Mouse (Mus musculus) A20 (cell line): Measurements from ENCODE around the gene Slc35f6.

Experiments used
- DNase-seq: peaks from one replicate; pipeline ENCODE4 v3.0.0-alpha.2; 2011; ENCODE audit warnings: low read depth, low spot score

Gene Slc35f6

DNA sequence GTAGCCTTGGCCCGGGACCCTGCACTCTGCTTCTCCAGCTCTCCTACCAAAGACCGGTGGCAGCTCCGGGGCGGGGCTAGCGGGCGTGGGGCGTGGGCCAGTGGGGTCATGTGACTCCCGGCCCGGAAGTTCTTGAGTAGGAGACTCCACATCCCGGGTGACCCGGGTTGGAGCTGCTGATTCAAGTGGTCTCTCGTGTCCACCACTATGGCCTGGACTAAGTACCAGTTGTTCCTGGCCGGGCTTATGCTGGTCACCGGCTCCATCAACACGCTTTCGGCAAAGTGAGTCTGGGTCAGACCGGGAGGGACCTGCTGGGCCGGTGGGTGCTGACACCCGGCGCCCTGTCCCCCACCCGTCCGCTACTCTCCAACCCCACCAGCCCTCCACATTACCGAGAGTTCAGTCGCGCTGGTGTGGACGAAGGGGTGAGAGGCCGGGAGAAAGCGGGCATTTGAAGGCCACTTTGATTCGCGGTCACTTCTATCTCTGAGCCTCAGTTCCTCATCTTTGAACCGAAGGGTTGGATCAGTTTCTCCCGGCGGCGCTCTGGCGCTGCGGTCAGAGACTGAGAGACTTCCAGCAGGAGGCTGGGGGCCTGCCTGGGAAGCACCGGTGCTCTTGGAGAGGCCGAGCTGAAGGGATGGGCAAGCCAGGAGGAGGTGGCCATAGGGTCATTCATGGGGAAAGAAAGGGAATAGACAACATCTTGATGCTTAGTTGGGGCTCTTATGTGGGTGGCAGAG lies at the start of gene Slc35f6:
Gene Slc35f6 (plus strand): TSS at position 119 of the 746 bp plus-strand sequence.
- peak; percentile 87 for DNase-seq

DNA sequence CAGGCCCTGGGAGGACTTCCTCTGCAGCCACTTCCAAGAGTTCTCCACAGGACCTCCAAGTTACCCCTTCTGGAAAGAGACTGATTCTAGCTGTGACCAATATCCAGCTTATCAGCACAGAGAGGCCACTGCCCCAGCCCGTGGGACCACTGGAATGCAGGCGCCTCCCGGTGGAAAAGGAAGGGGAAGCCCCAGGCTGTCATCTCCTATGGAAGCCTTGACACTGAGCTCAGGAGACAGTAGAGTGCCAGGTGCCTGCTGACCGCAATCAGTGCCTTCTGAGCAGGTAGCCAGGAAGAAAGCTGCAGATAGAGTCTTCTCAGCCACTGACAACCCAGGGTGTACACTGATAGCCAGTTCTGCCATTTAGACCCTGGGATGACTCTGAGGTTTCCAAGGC lies 46.3 kb upstream of the Slc35f6 start:
- no peak for DNase-seq

GRCm38 (mm10) chr5:30603255-30603654 lies 44.5 kb upstream of the Slc35f6 start:
- DNase-seq = no peak

- DNase-seq = no peak
These were observed 43.8 kb upstream of the Slc35f6 start for GRCm38 (mm10) chr5:30603926-30604325.

DNA sequence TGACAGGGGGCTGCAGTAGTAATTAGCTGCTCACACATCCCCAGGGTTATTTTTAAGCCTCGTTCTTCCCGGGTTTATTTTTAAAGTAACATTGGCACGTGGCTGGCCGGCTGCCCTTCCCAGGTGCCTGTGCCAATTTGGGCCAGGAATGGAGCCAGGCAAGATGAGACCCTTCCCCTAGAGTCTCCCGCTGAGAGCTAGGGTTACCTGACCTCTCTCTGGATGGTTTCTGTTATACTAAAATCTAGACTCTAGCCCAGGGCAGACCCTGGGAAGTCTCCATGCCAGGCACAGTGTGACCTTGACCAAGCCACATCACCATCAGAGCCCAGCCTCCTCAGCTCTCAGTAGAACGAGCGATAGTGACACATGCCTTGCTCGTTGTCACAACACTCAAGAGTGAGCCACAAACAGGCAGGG lies 43.0 kb upstream of the Slc35f6 start:
- DNase-seq = no peak

GRCm38 (mm10) chr5:30605649-30606048 lies 42.1 kb upstream of the Slc35f6 start:
- no peak for DNase-seq

DNA sequence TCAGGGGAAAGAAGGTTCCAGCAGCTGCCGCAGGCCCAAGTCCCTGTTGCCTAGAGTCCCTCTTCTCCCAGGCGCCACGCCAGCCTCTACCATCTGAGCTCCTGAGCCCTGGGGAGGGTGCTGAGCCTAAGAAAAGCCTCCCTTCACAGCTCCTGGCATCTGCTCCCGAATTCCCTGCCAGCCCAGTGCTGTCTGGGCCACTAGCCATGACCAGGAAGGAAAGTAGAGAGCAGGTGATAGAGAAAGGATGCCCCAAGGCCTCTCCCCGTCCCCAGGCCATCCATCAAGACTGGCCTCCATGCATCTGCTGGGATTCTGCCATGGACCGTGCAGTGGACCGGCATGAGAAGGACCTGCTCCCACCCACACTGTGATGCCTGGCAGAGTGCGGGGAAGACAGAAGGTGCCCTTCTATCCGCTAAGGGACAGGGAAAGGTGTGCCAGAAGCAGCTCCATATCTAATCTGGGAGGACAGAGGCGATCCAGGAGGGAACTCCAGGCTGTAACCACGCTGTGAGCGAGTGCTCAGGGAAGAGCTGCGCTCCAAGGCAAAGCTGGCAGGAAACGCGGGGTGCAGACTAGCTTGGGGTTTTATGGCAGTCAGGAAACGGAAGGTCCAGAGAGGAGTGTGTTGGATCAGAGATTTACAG lies 41.2 kb upstream of the Slc35f6 start:
- no peak for DNase-seq

DNA sequence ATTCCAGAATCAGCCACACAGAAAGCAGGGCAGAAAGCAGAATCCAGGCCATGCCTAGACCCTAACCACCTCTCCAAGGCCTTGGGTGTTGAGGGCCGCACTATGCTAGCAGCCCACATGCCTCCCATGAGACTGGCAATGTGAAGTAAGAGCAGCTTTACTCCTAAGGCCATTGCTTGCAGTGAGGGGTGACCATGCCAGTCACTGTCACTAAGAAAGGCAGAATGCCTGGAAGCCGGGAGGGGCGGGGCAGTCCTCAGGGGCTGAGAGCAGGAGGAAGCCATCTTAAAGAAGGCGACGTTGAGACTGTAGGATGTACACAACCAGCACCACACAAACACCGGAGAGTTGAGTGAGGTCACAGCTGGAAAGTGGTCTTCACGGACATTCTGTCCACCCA lies 38.6 kb upstream of the Slc35f6 start:
- DNase-seq = no peak

- no peak for DNase-seq
These were observed 37.7 kb upstream of the Slc35f6 start for GRCm38 (mm10) chr5:30609918-30610645.

DNA sequence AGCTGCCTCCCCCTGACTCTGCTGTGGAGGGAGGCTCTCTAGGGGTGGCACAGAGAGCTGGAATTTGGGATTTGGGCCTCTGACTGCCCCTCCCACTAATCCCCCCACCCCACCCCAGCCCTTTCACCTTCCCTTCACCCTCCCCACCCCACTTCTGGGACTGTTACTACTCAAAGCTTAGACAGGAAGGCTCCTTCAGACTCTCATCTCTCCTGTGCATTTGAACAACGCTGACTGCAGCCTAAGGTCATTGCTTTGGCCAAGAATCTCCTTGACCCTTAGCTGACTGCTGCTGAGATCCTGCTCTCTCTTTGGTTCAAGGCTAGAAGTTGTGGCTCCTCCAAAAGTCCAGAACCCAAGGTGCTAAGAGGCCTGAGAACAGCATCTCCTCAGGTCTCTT lies 36.6 kb upstream of the Slc35f6 start:
- no peak for DNase-seq

- DNase-seq = no peak
These were observed 36.0 kb upstream of the Slc35f6 start for GRCm38 (mm10) chr5:30611689-30612088.

DNA sequence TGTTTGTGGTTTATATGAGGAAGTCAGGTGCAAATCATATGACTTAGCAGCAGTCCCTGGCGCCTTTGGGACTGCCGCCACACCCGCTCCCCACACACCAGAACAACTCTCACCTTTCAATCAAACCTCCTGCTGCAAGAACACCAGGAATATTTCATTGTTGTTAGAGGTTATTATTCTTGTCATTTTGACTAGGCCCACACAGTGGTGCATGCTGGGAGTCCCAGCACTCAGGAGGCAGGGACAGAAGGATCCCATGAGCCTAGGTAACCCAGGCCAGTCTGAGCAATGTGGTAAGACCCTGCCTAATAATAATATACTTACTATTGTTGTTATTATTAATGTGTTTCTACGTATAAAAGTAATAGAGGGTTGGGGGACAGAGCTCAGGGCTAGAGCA lies 35.2 kb upstream of the Slc35f6 start:
- peak; percentile 33 for DNase-seq

DNA sequence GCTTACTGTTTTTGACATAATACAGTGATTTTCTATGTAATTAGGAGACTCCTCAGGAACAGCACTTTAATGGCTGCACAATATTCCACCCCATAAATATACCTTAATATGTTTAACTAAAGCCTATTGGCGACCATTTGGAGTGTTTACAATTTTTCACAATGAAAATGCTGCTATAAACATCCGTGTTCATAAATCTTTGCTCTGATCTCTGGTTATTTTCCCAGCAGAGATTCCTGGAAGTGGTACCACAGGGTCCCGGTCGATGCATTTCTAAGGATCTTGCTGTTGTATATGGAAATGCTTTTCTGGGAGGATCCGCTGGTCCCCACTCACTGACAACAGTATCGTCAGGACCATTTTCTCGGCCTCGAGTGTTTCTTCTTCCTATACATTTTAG lies 34.5 kb upstream of the Slc35f6 start:
- DNase-seq = no peak

GRCm38 (mm10) chr5:30614221-30614620 lies 33.5 kb upstream of the Slc35f6 start:
- no peak for DNase-seq

DNA sequence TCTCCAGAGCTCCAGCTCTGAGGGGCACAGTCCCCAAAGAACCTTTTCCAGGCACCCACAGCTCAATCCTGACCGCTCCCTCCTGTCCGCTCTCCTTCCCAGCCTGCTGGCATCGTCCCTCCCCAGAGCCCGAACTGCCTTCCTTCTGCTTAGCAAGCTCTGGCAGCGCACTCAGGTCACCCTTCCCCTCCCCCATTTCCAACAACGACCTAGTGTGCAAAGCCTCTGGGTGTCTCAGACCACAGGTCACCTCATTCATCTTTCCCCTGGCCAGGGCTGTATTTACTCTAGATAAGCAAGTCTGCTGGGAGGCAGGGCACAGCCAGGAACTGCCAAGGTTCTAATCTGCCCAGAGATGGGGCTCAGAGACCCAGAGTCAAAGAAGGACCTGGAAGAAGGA lies 32.3 kb upstream of the Slc35f6 start:
- no peak for DNase-seq

GRCm38 (mm10) chr5:30615819-30616218 lies 31.9 kb upstream of the Slc35f6 start:
- no peak for DNase-seq

- DNase-seq = no peak
These were observed 31.1 kb upstream of the Slc35f6 start for GRCm38 (mm10) chr5:30616644-30617043.

GRCm38 (mm10) chr5:30617357-30617756 lies 30.4 kb upstream of the Slc35f6 start:
- DNase-seq = no peak

GRCm38 (mm10) chr5:30617851-30618250 lies 29.9 kb upstream of the Slc35f6 start:
- DNase-seq = no peak

DNA sequence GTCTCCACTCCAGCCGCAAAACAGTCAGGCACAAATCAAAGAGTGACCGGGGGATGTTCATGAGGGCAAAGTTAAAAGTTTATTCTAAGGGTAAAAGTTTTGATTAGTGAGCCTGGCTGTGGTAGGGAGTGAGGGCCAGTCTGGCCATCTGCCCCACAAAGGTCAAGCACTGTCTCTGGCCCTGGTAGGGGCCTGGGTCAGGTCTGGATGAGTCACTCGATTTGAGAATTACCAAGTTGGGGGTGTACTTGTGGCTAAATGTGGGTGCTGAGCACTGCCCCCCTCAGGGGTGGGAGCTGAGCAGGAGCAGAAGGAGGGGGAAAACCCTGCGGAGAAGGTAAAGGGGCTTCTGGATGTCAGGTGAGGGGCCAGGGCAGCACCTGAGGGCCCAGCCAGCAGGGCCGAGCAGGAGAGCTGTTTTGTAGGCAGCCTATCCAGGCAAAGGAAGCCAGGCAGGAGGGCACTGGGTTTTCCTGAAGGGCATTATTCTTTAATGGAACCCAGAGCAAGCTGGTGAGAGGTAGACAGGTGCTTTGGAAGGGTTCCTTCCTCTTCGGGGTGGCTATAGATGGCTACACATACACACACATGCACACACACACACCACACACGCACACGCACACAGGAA lies 29.2 kb upstream of the Slc35f6 start:
- DNase-seq = no peak

GRCm38 (mm10) chr5:30619211-30619610 lies 28.5 kb upstream of the Slc35f6 start:
- no peak for DNase-seq

DNA sequence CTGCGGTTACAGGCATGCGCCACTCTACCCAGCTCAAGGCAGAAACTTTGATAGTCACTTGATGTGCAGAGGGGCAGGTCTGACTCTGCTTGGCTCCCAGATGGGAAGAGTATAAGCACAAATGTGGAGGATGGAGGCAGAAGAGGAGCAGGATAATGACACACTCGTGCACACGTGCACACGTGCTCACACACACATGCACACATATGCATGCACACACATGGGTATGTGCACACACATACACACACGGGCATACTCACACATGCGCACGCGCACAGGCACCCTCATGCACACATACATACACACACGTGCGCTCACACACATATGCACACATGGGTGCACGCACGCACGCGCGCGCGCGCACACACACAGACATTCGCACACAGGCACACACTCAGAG lies 27.2 kb upstream of the Slc35f6 start:
- no peak for DNase-seq
